Mouse (Mus musculus) urinary bladder, postnatal 25 days (tissue): ENCODE results near the gene Lgals2.
"Not testable (repeated sequence)": the region's sequence is repeated elsewhere in the genome, so short reads cannot be mapped to it uniquely, and the experiment has no call there.

Experiments
- DNase-seq: peaks from one replicate; pipeline ENCODE4 v3.0.0; 2022; ENCODE audit warnings: low spot score

The Lgals2 gene

GRCm38 (mm10) chr15:78855303-78855965 lies at the start of gene Lgals2:
Lgals2 (minus strand) TSS chr15:78855529.
- DNase-seq, result no peak

- DNase-seq, result peak; percentile 84
These were observed 47.9 kb upstream of the Lgals2 start for GRCm38 (mm10) chr15:78903243-78903642.

GRCm38 (mm10) chr15:78901422-78901789 lies 46.1 kb upstream of the Lgals2 start:
- DNase-seq, result no peak

- no peak for DNase-seq
These were observed 45.5 kb upstream of the Lgals2 start for GRCm38 (mm10) chr15:78900585-78901421.

GRCm38 (mm10) chr15:78899740-78900584 lies 44.6 kb upstream of the Lgals2 start, which contains the start of gene Sh3bp1:
Sh3bp1 (plus strand) TSS chr15:78899768.
- DNase-seq, result peak; percentile 65

GRCm38 (mm10) chr15:78899409-78899739 lies 44.0 kb upstream of the Lgals2 start, which contains the start of gene Gm49510:
Gm49510 (plus strand) TSS chr15:78899667.
- no peak for DNase-seq

GRCm38 (mm10) chr15:78898507-78899001 lies 43.2 kb upstream of the Lgals2 start:
- DNase-seq, result no peak

- DNase-seq, result no peak
These were observed 42.2 kb upstream of the Lgals2 start for GRCm38 (mm10) chr15:78897488-78897887.

GRCm38 (mm10) chr15:78896149-78896548 lies 40.8 kb upstream of the Lgals2 start:
- no peak for DNase-seq

GRCm38 (mm10) chr15:78895741-78896140 lies 40.4 kb upstream of the Lgals2 start:
- DNase-seq, result no peak

GRCm38 (mm10) chr15:78894726-78895125 lies 39.4 kb upstream of the Lgals2 start:
- DNase-seq, result no peak

- no peak for DNase-seq
These were observed 37.1 kb upstream of the Lgals2 start for GRCm38 (mm10) chr15:78892440-78892839.

- DNase-seq, result no peak
These were observed 34.1 kb upstream of the Lgals2 start for GRCm38 (mm10) chr15:78889401-78889853.

- DNase-seq, result no peak
These were observed 26.5 kb upstream of the Lgals2 start for GRCm38 (mm10) chr15:78881828-78882227.

GRCm38 (mm10) chr15:78880432-78880831 lies 25.1 kb upstream of the Lgals2 start:
- no peak for DNase-seq

GRCm38 (mm10) chr15:78878792-78879516 lies 23.6 kb upstream of the Lgals2 start:
- DNase-seq, result not testable (repeated sequence)

GRCm38 (mm10) chr15:78877810-78878390 lies 22.6 kb upstream of the Lgals2 start:
- no peak for DNase-seq

- DNase-seq, result peak; percentile 87
These were observed 21.9 kb upstream of the Lgals2 start, which contains the start of gene Gga1 for GRCm38 (mm10) chr15:78876991-78877809. Gga1 (plus strand) TSS chr15:78877190.

- peak; percentile 79 for DNase-seq
These were observed 20.9 kb upstream of the Lgals2 start for GRCm38 (mm10) chr15:78876258-78876696.

- no peak for DNase-seq
These were observed 20.2 kb upstream of the Lgals2 start for GRCm38 (mm10) chr15:78875537-78875936.
